Mouse (Mus musculus): ENCODE measurements around the gene Ptpn4.

GRCm38 (mm10) chr1:119731166-119731565 is 106.2 kb downstream of the Ptpn4 start:
- TF ChIP-seq GATA1 (IDR thresholded peaks at IDR 0.05; ENCODE audit: borderline replicate concordance, low read length) = no peak
- TF ChIP-seq FLI1 (IDR thresholded peaks at IDR 0.05; ENCODE audit: low read length) = no peak

All from megakaryocyte, embryonic 14.5 days (primary cell).